Comparison of ENCODE assay signal across 21 mouse cellular contexts in the genomic region with DNA sequence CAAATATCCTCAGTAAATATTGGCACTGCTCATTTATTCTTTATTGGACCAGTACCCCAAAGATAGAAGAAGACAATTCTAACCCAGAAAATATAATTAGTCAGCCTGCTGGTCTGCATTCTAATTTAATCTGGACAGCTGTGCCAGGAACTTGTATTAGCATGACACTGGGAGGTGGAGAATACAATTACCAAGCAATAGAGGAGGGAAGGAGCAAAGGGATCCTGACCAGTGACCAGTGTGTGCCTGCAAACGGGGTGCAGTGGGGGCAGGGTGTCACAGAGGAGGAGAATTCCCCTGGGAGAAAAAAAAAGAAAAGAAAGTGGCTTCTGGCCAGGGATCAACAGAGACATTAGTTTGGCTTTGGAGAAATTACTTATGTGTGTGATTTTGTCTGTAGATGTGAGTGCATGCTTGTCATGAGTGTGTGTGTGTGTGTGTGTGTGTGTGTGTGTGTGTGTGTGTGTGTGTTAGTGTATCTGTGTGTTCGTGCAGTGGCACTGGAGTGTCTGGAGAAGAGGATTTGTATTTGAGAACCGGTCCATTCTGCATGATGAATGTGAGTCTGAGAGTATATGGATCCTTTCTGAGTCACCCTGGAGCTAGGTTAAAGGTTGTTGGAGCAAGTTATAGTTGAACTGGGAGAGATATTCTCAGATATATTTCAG. TPM values are rescaled to one million over a fixed set of nuclear protein-coding genes. Genes with fewer than 3 reads are reported as not detected.
DNase-seq lines count a peak whose midpoint lies in the region; ATAC-seq lines count a peak whose summit lies in the region.
"Had no signal": no experiment of that assay in that cellular context is flagged by ENCODE, and none has a peak within 500 bp of the region (broad histone marks: within the 10 kb centered on the region; RNA-seq: fewer than 3 reads in every experiment).

No protein-coding gene starts in this region.

- H3K9ac ChIP-seq in embryonic facial prominence, embryonic 11.5 days (replicated peaks; ENCODE audit: low read length), result no peak overlapping the region
- no peak overlapping the region for H3K9ac ChIP-seq in forebrain, embryonic 15.5 days (replicated peaks)
- no peak overlapping the region for H3K9ac ChIP-seq in midbrain, embryonic 11.5 days (ENCODE audit: low read length)
- H3K9ac ChIP-seq: embryonic facial prominence, embryonic 15.5 days; heart, embryonic 13.5 days; liver, embryonic 13.5 days had no signal

- 29% methylated on average over 3 of the region's 3 CpGs for WGBS in embryonic facial prominence, embryonic 11.5 days
- 17% methylated on average over 3 of the region's 3 CpGs for WGBS in embryonic facial prominence, embryonic 10.5 days
- 15% methylated on average over 3 of the region's 3 CpGs for WGBS in forebrain, embryonic 15.5 days
- WGBS in midbrain, embryonic 11.5 days, result 17% methylated on average over 3 of the region's 3 CpGs

- H3K9me3 ChIP-seq in embryonic facial prominence, embryonic 11.5 days (replicated peaks; ENCODE audit: control insufficient read depth, low read length), result no peaks in the 10 kb centered on the region
- H3K9me3 ChIP-seq in embryonic facial prominence, embryonic 10.5 days, result no peaks in the 10 kb centered on the region
- H3K9me3 ChIP-seq in forebrain, embryonic 15.5 days, result no peaks in the 10 kb centered on the region
- H3K9me3 ChIP-seq in midbrain, embryonic 11.5 days (ENCODE audit: control insufficient read depth, low read length), result no peaks in the 10 kb centered on the region
- H3K9me3 ChIP-seq: embryonic facial prominence, embryonic 15.5 days; G1E; heart, embryonic 13.5 days; liver, embryonic 13.5 days had no signal

- H3K4me3 ChIP-seq in embryonic facial prominence, embryonic 11.5 days (ENCODE audit: low read depth, low read length), result no peak overlapping the region
- H3K4me3 ChIP-seq in embryonic facial prominence, embryonic 10.5 days, result no peak overlapping the region
- no peak overlapping the region for H3K4me3 ChIP-seq in forebrain, embryonic 15.5 days
- no peak overlapping the region for H3K4me3 ChIP-seq in midbrain, embryonic 11.5 days (ENCODE audit: low read depth, low read length)
- H3K4me3 ChIP-seq: embryonic facial prominence, embryonic 15.5 days; heart, embryonic 13.5 days; liver, embryonic 13.5 days; myocyte had no signal

- no peaks in the 10 kb centered on the region for H3K36me3 ChIP-seq in embryonic facial prominence, embryonic 11.5 days (replicated peaks; ENCODE audit: control insufficient read depth, insufficient read depth, low read depth, low read length)
- no peaks in the 10 kb centered on the region for H3K36me3 ChIP-seq in embryonic facial prominence, embryonic 10.5 days (replicated peaks)
- no peaks in the 10 kb centered on the region for H3K36me3 ChIP-seq in forebrain, embryonic 15.5 days
- H3K36me3 ChIP-seq in midbrain, embryonic 11.5 days (ENCODE audit: control insufficient read depth, insufficient read depth, low read length), result no peaks in the 10 kb centered on the region
- H3K36me3 ChIP-seq: embryonic facial prominence, embryonic 15.5 days; G1E; heart, embryonic 13.5 days; liver, embryonic 13.5 days had no signal

- no peaks in the 10 kb centered on the region for H3K4me1 ChIP-seq in embryonic facial prominence, embryonic 11.5 days (ENCODE audit: control insufficient read depth, insufficient read depth, low read length)
- peaks cover 5% of the 10 kb centered on the region; the same call in 1 of the 2 replicates for H3K4me1 ChIP-seq in embryonic facial prominence, embryonic 10.5 days
- peaks cover 11% of the 10 kb centered on the region; the same call in 1 of the 2 replicates for H3K4me1 ChIP-seq in forebrain, embryonic 15.5 days
- peaks cover 7% of the 10 kb centered on the region for H3K4me1 ChIP-seq in midbrain, embryonic 11.5 days (ENCODE audit: control insufficient read depth, insufficient read depth, low read length)
- H3K4me1 ChIP-seq: embryonic facial prominence, embryonic 15.5 days; heart, embryonic 13.5 days; liver, embryonic 13.5 days had no signal

- no peak overlapping the region for H3K4me2 ChIP-seq in embryonic facial prominence, embryonic 11.5 days (ENCODE audit: low read depth, low read length)
- no peak overlapping the region for H3K4me2 ChIP-seq in forebrain, embryonic 15.5 days (replicated peaks)
- H3K4me2 ChIP-seq in midbrain, embryonic 11.5 days, result no peak overlapping the region
- H3K4me2 ChIP-seq: embryonic facial prominence, embryonic 15.5 days; heart, embryonic 13.5 days; liver, embryonic 13.5 days had no signal

- no peak overlapping the region for H3K27ac ChIP-seq in embryonic facial prominence, embryonic 11.5 days (replicated peaks; ENCODE audit: low read depth, low read length)
- no peak overlapping the region for H3K27ac ChIP-seq in embryonic facial prominence, embryonic 10.5 days (replicated peaks)
- no peak overlapping the region for H3K27ac ChIP-seq in forebrain, embryonic 15.5 days (replicated peaks)
- peak overlapping the region; percentile 37; the same call in 1 of the 2 replicates for H3K27ac ChIP-seq in midbrain, embryonic 11.5 days (ENCODE audit: low read depth, low read length)
- H3K27ac ChIP-seq: embryonic facial prominence, embryonic 15.5 days; heart, embryonic 13.5 days; liver, embryonic 13.5 days had no signal

- DNase-seq in embryonic facial prominence, embryonic 11.5 days (ENCODE audit: low spot score), result no peak
- DNase-seq in embryonic facial prominence, embryonic 10.5 days (ENCODE audit: low spot score), result no peak
- peak; percentile 61 for DNase-seq in R1 (ENCODE audit: low read depth, low spot score)
- DNase-seq in midbrain, embryonic 11.5 days (ENCODE audit: low spot score, missing footprints), result peak; percentile 82
- DNase-seq in gastrocnemius, postnatal 4 days (ENCODE audit: low spot score in 2 of 2), result no peak
- no peak for DNase-seq in thymus, postnatal 4 days
- DNase-seq in gastrocnemius, postnatal 36 days, result no peak
- DNase-seq: cerebellum, adult 8-10 months; layer of hippocampus, adult 9-11 months; liver, embryonic 13.5 days; lung, postnatal 14 days; retina, postnatal 1 day; thymus, adult 18-20 months had no signal

- 0 out of 2 replicates have a peak, but pooled peaks have one; percentile 48 for ATAC-seq in embryonic facial prominence, embryonic 11.5 days (replicated peaks; ENCODE audit: insufficient number of reproducible peaks, low FRiP score, low TSS enrichment, low read depth)
- ATAC-seq in forebrain, embryonic 15.5 days (replicated peaks), result peak; percentile 60
- ATAC-seq in midbrain, embryonic 11.5 days (ENCODE audit: low FRiP score), result peak; percentile 95
- ATAC-seq: activated CD4-positive, CD25-positive, alpha-beta regulatory T cell, adult 4 months had no signal

- intact Hi-C loops in gastrocnemius, postnatal 36 days (cut with DNase I), result no loop called here

- H3K27me3 ChIP-seq in embryonic facial prominence, embryonic 11.5 days (ENCODE audit: control insufficient read depth, insufficient read depth, low read length), result no peaks in the 10 kb centered on the region
- H3K27me3 ChIP-seq in embryonic facial prominence, embryonic 10.5 days (replicated peaks; ENCODE audit: low read depth, poor library complexity, severe bottlenecking), result no peaks in the 10 kb centered on the region
- no peaks in the 10 kb centered on the region for H3K27me3 ChIP-seq in forebrain, embryonic 15.5 days
- no peaks in the 10 kb centered on the region for H3K27me3 ChIP-seq in midbrain, embryonic 11.5 days (ENCODE audit: control insufficient read depth, insufficient read depth, low read length)
- H3K27me3 ChIP-seq: embryonic facial prominence, embryonic 15.5 days; heart, embryonic 13.5 days; liver, embryonic 13.5 days had no signal

RNA-seq across cellular contexts. Expression of gene Neurod4, which starts 13.8 kb away (rescaled TPM):
- 4.8 and 5.7 TPM in 2 replicates for polyA plus RNA-seq in embryonic facial prominence, embryonic 11.5 days (2014; fragmentation: Nextera tagmentation; extraction: Ambion mirVana)
- 5.9 and 13.1 TPM in 2 replicates for polyA plus RNA-seq in embryonic facial prominence, embryonic 10.5 days (2016; fragmentation: Nextera tagmentation; extraction: Ambion mirVana)
- 4.3 and 5.2 TPM in 2 replicates for polyA plus RNA-seq in forebrain, embryonic 15.5 days (2015; fragmentation: Nextera tagmentation; extraction: Ambion mirVana)
- polyA plus RNA-seq in midbrain, embryonic 11.5 days (2014; fragmentation: Nextera tagmentation; extraction: Ambion mirVana), result 26.0 and 27.5 TPM in 2 replicates
- total RNA-seq in gastrocnemius, postnatal 4 days (2021), result not detected
- not detected for total RNA-seq in gastrocnemius, postnatal 36 days (2021)
- total RNA-seq: gastrocnemius, adult 8-10 months had no signal
- polyA plus RNA-seq: G1E; heart, embryonic 13.5 days; kidney, embryonic 16.5 days; liver, embryonic 13.5 days; myocyte had no signal

RNA-seq across cellular contexts. Expression of gene Tespa1, which starts 28.8 kb away (rescaled TPM):
- polyA plus RNA-seq in embryonic facial prominence, embryonic 11.5 days (2014; fragmentation: Nextera tagmentation; extraction: Ambion mirVana), result 0.21 and 0.24 TPM in 2 replicates
- not detected in 2 replicates for polyA plus RNA-seq in embryonic facial prominence, embryonic 10.5 days (2016; fragmentation: Nextera tagmentation; extraction: Ambion mirVana)
- polyA plus RNA-seq in forebrain, embryonic 15.5 days (2015; fragmentation: Nextera tagmentation; extraction: Ambion mirVana), result not detected in 2 replicates
- 0.17 and 0.36 TPM in 2 replicates for polyA plus RNA-seq in midbrain, embryonic 11.5 days (2014; fragmentation: Nextera tagmentation; extraction: Ambion mirVana)
- total RNA-seq in gastrocnemius, postnatal 4 days (2021), result 1 to 10 TPM; 1.7 to 2.3 TPM
- under 1 TPM; 0.47 to 0.97 TPM for total RNA-seq in gastrocnemius, postnatal 36 days (2021)
- polyA plus RNA-seq: myocyte had no signal

Comparison
In these comparisons a context has a peak if more than half of its experiments do, and no peak if none do; other contexts are left out.
1. DNase-seq: peak in R1 (single experiment) and midbrain, embryonic 11.5 days (single experiment); none in embryonic facial prominence, embryonic 11.5 days (single experiment), embryonic facial prominence, embryonic 10.5 days (single experiment), gastrocnemius, postnatal 4 days (0 of 2), thymus, postnatal 4 days (single experiment) and gastrocnemius, postnatal 36 days (0 of 2).
2. Peak in every context shown above with its lines, with median percentiles within 50 percentile points of each other: ATAC-seq.